Mouse (Mus musculus) testis, adult 2 months (tissue): Measurements from ENCODE around the gene Ntng2.

Experiments
- CTCF ChIP-seq: fragments of 200-500 bp; IDR thresholded peaks from 2 replicates; pipeline ENCODE4 v1.5.1; 2012; ENCODE audit warnings: low read depth, mild to moderate bottlenecking, inconsistent platforms, low read length, moderate library complexity; ENCODE audit not compliant: control insufficient read depth, insufficient read depth, insufficient replicate concordance
- POLR2A ChIP-seq: fragments of 200-500 bp; IDR thresholded peaks from 2 replicates; pipeline ENCODE4 v1.6.1; 2012; ENCODE audit warnings: low read depth, mild to moderate bottlenecking, inconsistent platforms, low read length, moderate library complexity; ENCODE audit not compliant: control insufficient read depth

DNA sequence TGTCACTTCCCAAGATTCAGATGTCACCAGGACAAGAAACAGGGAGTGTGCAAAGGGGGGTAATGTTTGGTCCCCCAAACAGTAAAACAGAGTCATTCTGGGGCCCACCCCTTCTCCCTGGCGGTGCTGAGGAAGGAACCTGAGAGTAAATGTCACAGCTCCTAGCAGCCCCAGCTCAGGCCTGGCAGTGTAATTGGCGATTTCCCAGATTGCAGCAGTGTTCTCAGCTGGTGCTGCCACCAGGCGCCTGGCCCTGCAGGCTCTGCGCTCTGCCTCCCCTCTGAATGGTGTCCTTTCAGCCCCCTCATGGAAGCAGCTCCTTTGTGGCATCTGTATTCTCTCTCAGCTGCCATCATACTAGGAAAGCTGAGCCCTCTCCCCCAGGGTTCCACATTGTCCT, 14.0 kb upstream of the Ntng2 start:
- TF ChIP-seq POLR2A, result no peak
- TF ChIP-seq CTCF, result no peak
